Comparison of ENCODE assay signal across 10 mouse cellular contexts in genomic region chr13:97747037-97747860, GRCm38 (mm10). TPM values are rescaled to one million over a fixed set of nuclear protein-coding genes. Genes with fewer than 3 reads are reported as not detected.
A peak's percentile ranks its signal among the peaks of the same experiment; 100 is the strongest.
DNase-seq lines count a peak whose midpoint lies in the region; ATAC-seq and TF ChIP-seq lines count a peak whose summit lies in the region.
"Had no signal": no experiment of that assay in that cellular context is flagged by ENCODE, and none has a peak within 500 bp of the region (broad histone marks: within the 10 kb centered on the region; RNA-seq: fewer than 3 reads in every experiment).

No protein-coding gene starts in this region.

- no peaks in the 10 kb centered on the region for H3K9me3 ChIP-seq in lung, embryonic 14.5 days (ENCODE audit: low read depth, low read length)
- no peaks in the 10 kb centered on the region for H3K9me3 ChIP-seq in lung, postnatal 0 days (ENCODE audit: low read length)
- no peaks in the 10 kb centered on the region for H3K9me3 ChIP-seq in forebrain, embryonic 13.5 days (replicated peaks)
- no peaks in the 10 kb centered on the region for H3K9me3 ChIP-seq in limb, embryonic 13.5 days

- no peak overlapping the region for H3K4me3 ChIP-seq in lung, embryonic 14.5 days (ENCODE audit: low read depth, low read length)
- no peak overlapping the region for H3K4me3 ChIP-seq in lung, postnatal 0 days (ENCODE audit: low read depth, low read length)
- peak overlapping the region; percentile 23 for H3K4me3 ChIP-seq in forebrain, embryonic 13.5 days
- H3K4me3 ChIP-seq in limb, embryonic 13.5 days: no peak overlapping the region

- no peaks in the 10 kb centered on the region for H3K4me1 ChIP-seq in lung, embryonic 14.5 days (ENCODE audit: insufficient read depth)
- no peaks in the 10 kb centered on the region for H3K4me1 ChIP-seq in lung, postnatal 0 days (ENCODE audit: insufficient read depth, low read depth, low read length)
- peaks cover 79% of the 10 kb centered on the region for H3K4me1 ChIP-seq in forebrain, embryonic 13.5 days
- H3K4me1 ChIP-seq in limb, embryonic 13.5 days: peaks cover 21% of the 10 kb centered on the region

- TF ChIP-seq CTCF in lung, embryonic 14.5 days (IDR thresholded peaks at IDR 0.05; ENCODE audit: low read depth): no peak
- no peak for TF ChIP-seq CTCF in lung, postnatal 0 days (IDR thresholded peaks at IDR 0.05)

- WGBS in lung, embryonic 14.5 days: 53% methylated on average over 20 of the region's 20 CpGs
- 56% methylated on average over 20 of the region's 20 CpGs for WGBS in lung, postnatal 0 days
- 3% methylated on average over 20 of the region's 20 CpGs for WGBS in forebrain, embryonic 13.5 days
- 39% methylated on average over 20 of the region's 20 CpGs for WGBS in limb, embryonic 13.5 days

- H3K27me3 ChIP-seq in lung, embryonic 14.5 days (ENCODE audit: insufficient read depth, low read length): no peaks in the 10 kb centered on the region
- no peaks in the 10 kb centered on the region for H3K27me3 ChIP-seq in lung, postnatal 0 days (replicated peaks; ENCODE audit: insufficient read depth, low read length)
- no peaks in the 10 kb centered on the region for H3K27me3 ChIP-seq in forebrain, embryonic 13.5 days
- H3K27me3 ChIP-seq in limb, embryonic 13.5 days: no peaks in the 10 kb centered on the region
- H3K27me3 ChIP-seq: CH12.LX had no signal

- no peaks in the 10 kb centered on the region for H3K36me3 ChIP-seq in lung, embryonic 14.5 days (ENCODE audit: insufficient read depth)
- H3K36me3 ChIP-seq in lung, postnatal 0 days (ENCODE audit: insufficient read depth, low read length): no peaks in the 10 kb centered on the region
- H3K36me3 ChIP-seq in forebrain, embryonic 13.5 days (ENCODE audit: poor library complexity, severe bottlenecking): no peaks in the 10 kb centered on the region
- H3K36me3 ChIP-seq in limb, embryonic 13.5 days: no peaks in the 10 kb centered on the region

- H3K27ac ChIP-seq in lung, embryonic 14.5 days (ENCODE audit: low read depth): no peak overlapping the region
- H3K27ac ChIP-seq in lung, postnatal 0 days (ENCODE audit: low read length): no peak overlapping the region
- H3K27ac ChIP-seq in forebrain, embryonic 13.5 days: peak overlapping the region; percentile 89
- no peak overlapping the region for H3K27ac ChIP-seq in limb, embryonic 13.5 days

- H3K4me2 ChIP-seq in lung, embryonic 14.5 days: no peak overlapping the region
- H3K4me2 ChIP-seq in lung, postnatal 0 days (replicated peaks; ENCODE audit: low read depth, low read length): no peak overlapping the region
- H3K4me2 ChIP-seq in forebrain, embryonic 13.5 days: peak overlapping the region; percentile 53
- peak overlapping the region; percentile 5; the same call in 1 of the 2 replicates for H3K4me2 ChIP-seq in limb, embryonic 13.5 days (replicated peaks)

- peak; percentile 37 for DNase-seq in lung, embryonic 14.5 days
- no peak for DNase-seq in lung, postnatal 0 days (ENCODE audit: low spot score)
- peak; percentile 61 for DNase-seq in telencephalon, adult 2 months (ENCODE audit: low read depth, low spot score)
- DNase-seq in gastrocnemius, adult 18-20 months (ENCODE audit: low spot score): no peak
- DNase-seq in adrenal gland, postnatal 4 days (ENCODE audit: low spot score in 2 of 2): no peak
- DNase-seq in lung, postnatal 36 days: no peak
- DNase-seq: adrenal gland, postnatal 25 days had no signal

- no peak overlapping the region for H3K9ac ChIP-seq in lung, embryonic 14.5 days
- no peak overlapping the region for H3K9ac ChIP-seq in lung, postnatal 0 days (replicated peaks; ENCODE audit: low read depth)
- H3K9ac ChIP-seq in forebrain, embryonic 13.5 days: peak overlapping the region; percentile 48
- H3K9ac ChIP-seq in limb, embryonic 13.5 days: no peak overlapping the region

- peak; percentile 28 for ATAC-seq in lung, embryonic 14.5 days (ENCODE audit: insufficient read depth)
- no peak for ATAC-seq in lung, postnatal 0 days
- ATAC-seq in forebrain, embryonic 13.5 days: peak; percentile 89
- ATAC-seq in limb, embryonic 13.5 days (ENCODE audit: low FRiP score, low read depth): no peak

- no peak for TF ChIP-seq EP300 in lung, postnatal 0 days (IDR thresholded peaks at IDR 0.05)

RNA-seq across cellular contexts. Expression of gene Gm10260, which starts 13.2 kb away (rescaled TPM):
- polyA plus RNA-seq in lung, embryonic 14.5 days (2014; fragmentation: Nextera tagmentation; extraction: Ambion mirVana): 2.4 and 8.7 TPM in 2 replicates
- 5.8 and 7.2 TPM in 2 replicates for polyA plus RNA-seq in lung, postnatal 0 days (2015; fragmentation: Nextera tagmentation; extraction: Ambion mirVana)
- 2.2 and 3.4 TPM in 2 replicates for polyA plus RNA-seq in forebrain, embryonic 13.5 days (2015; fragmentation: Nextera tagmentation; extraction: Ambion mirVana)
- 6.6 and 7.5 TPM in 2 replicates for polyA plus RNA-seq in limb, embryonic 13.5 days (2015; fragmentation: Nextera tagmentation; extraction: Ambion mirVana)
- 100 to 1,000 TPM; 110 to 122 TPM for total RNA-seq in gastrocnemius, adult 18-20 months (2021)
- total RNA-seq in adrenal gland, postnatal 4 days (2021): 100 to 1,000 TPM; 347 to 381 TPM

Comparison
In these comparisons a context has a peak if more than half of its experiments do, and no peak if none do; other contexts are left out.
1. ATAC-seq: peak in lung, embryonic 14.5 days (single experiment) and forebrain, embryonic 13.5 days (single experiment); none in lung, postnatal 0 days (single experiment) and limb, embryonic 13.5 days (single experiment).
2. DNase-seq: peak in lung, embryonic 14.5 days (single experiment) and telencephalon, adult 2 months (single experiment); none in lung, postnatal 0 days (single experiment), gastrocnemius, adult 18-20 months (single experiment), adrenal gland, postnatal 4 days (0 of 2) and lung, postnatal 36 days (single experiment).
3. H3K4me2 ChIP-seq: peak in forebrain, embryonic 13.5 days (single experiment) and limb, embryonic 13.5 days (single experiment); none in lung, embryonic 14.5 days (single experiment) and lung, postnatal 0 days (single experiment).